In genomic region chr2:164075088-164075487, GRCm38 (mm10) we compare ENCODE assay signal across 8 mouse cellular contexts. TPM values are rescaled to one million over a fixed set of nuclear protein-coding genes. Genes with fewer than 3 reads are reported as not detected.
A peak's percentile ranks its signal among the peaks of the same experiment; 100 is the strongest.
DNase-seq lines count a peak whose midpoint lies in the region; ATAC-seq and TF ChIP-seq lines count a peak whose summit lies in the region.

No protein-coding gene starts in this region.

- peak overlapping the region; percentile 80; the same call in 1 of the 2 replicates for H3K9ac ChIP-seq in hindbrain, postnatal 0 days (replicated peaks; ENCODE audit: low read length)
- H3K9ac ChIP-seq in stomach, postnatal 0 days (ENCODE audit: low read length) = no peak overlapping the region

- peaks cover 5% of the 10 kb centered on the region for H3K4me1 ChIP-seq in bone marrow, adult 2 months (ENCODE audit: control insufficient read depth, insufficient read depth, low read length)
- H3K4me1 ChIP-seq in hindbrain, postnatal 0 days (ENCODE audit: insufficient read depth, low read length) = peaks cover 12% of the 10 kb centered on the region; the same call in 1 of the 2 replicates
- peaks cover 18% of the 10 kb centered on the region for H3K4me1 ChIP-seq in midbrain, embryonic 10.5 days
- peaks cover under 1% of the 10 kb centered on the region; the same call in 1 of the 2 replicates for H3K4me1 ChIP-seq in stomach, postnatal 0 days (replicated peaks; ENCODE audit: control insufficient read depth, insufficient read depth)

- H3K27ac ChIP-seq in gastrocnemius, adult 2 months = no peak overlapping the region
- H3K27ac ChIP-seq in bone marrow, adult 2 months (ENCODE audit: control insufficient read depth, insufficient read depth, low read depth, low read length, poor library complexity) = peak overlapping the region; percentile 97
- H3K27ac ChIP-seq in hindbrain, postnatal 0 days = no peak overlapping the region
- no peak overlapping the region for H3K27ac ChIP-seq in midbrain, embryonic 10.5 days (replicated peaks)
- no peak overlapping the region; the same call in 1 of the 2 replicates for H3K27ac ChIP-seq in stomach, postnatal 0 days (replicated peaks)

- no peak for TF ChIP-seq EP300 in stomach, postnatal 0 days (optimal IDR thresholded peaks at IDR 0.05)

- peak overlapping the region; percentile 98 for H3K4me2 ChIP-seq in hindbrain, postnatal 0 days (ENCODE audit: low read depth, low read length)
- H3K4me2 ChIP-seq in stomach, postnatal 0 days (replicated peaks; ENCODE audit: low read depth) = peak overlapping the region; percentile 81

- DNase-seq in gastrocnemius, adult 2 months = no peak
- DNase-seq in gastrocnemius, postnatal 36 days = no peak
- no peak for DNase-seq in hindbrain, postnatal 0 days (ENCODE audit: low spot score)
- no peak for DNase-seq in midbrain, embryonic 10.5 days (ENCODE audit: low spot score)
- DNase-seq in stomach, postnatal 0 days (ENCODE audit: low spot score) = peak; percentile 35
- no peak for DNase-seq in frontal cortex, postnatal 25 days (ENCODE audit: low spot score in 2 of 2)

- peaks cover 5% of the 10 kb centered on the region; the same call in 1 of the 2 replicates for H3K36me3 ChIP-seq in hindbrain, postnatal 0 days (ENCODE audit: insufficient read depth, low read length)
- H3K36me3 ChIP-seq in midbrain, embryonic 10.5 days = peaks cover 15% of the 10 kb centered on the region
- H3K36me3 ChIP-seq in stomach, postnatal 0 days (ENCODE audit: control insufficient read depth, insufficient read depth, low read length) = no peaks in the 10 kb centered on the region

- H3K9me3 ChIP-seq in hindbrain, postnatal 0 days (ENCODE audit: low read length) = no peaks in the 10 kb centered on the region
- H3K9me3 ChIP-seq in midbrain, embryonic 10.5 days (replicated peaks) = no peaks in the 10 kb centered on the region
- H3K9me3 ChIP-seq in stomach, postnatal 0 days (ENCODE audit: control insufficient read depth, low read length) = no peaks in the 10 kb centered on the region

- H3K4me3 ChIP-seq in gastrocnemius, adult 2 months = peak overlapping the region; percentile 99
- H3K4me3 ChIP-seq in bone marrow, adult 2 months (replicated peaks; ENCODE audit: control insufficient read depth, low read depth, low read length) = peak overlapping the region; percentile 92
- H3K4me3 ChIP-seq in hindbrain, postnatal 0 days (ENCODE audit: low read length) = peak overlapping the region; percentile 98
- H3K4me3 ChIP-seq in midbrain, embryonic 10.5 days = peak overlapping the region; percentile 97
- H3K4me3 ChIP-seq in stomach, postnatal 0 days (ENCODE audit: low read depth, low read length) = peak overlapping the region; percentile 87

- no peak for ATAC-seq in hindbrain, postnatal 0 days
- ATAC-seq in stomach, postnatal 0 days (ENCODE audit: low FRiP score, low TSS enrichment) = no peak
- no peak for ATAC-seq in erythroid progenitor cell, adult 5-6 weeks (replicated peaks; ENCODE audit: low FRiP score, poor library complexity, severe bottlenecking)

- WGBS in bone marrow, adult 2 months = under 1% methylated on average over 5 of the region's 5 CpGs
- WGBS in hindbrain, postnatal 0 days = 49% methylated on average over 5 of the region's 5 CpGs
- 66% methylated on average over 5 of the region's 5 CpGs for WGBS in midbrain, embryonic 10.5 days
- 23% methylated on average over 5 of the region's 5 CpGs for WGBS in stomach, postnatal 0 days

- no peaks in the 10 kb centered on the region for H3K27me3 ChIP-seq in hindbrain, postnatal 0 days (ENCODE audit: insufficient read depth, low read length)
- no peaks in the 10 kb centered on the region for H3K27me3 ChIP-seq in midbrain, embryonic 10.5 days (ENCODE audit: low read depth, poor library complexity, severe bottlenecking)
- no peaks in the 10 kb centered on the region for H3K27me3 ChIP-seq in stomach, postnatal 0 days (ENCODE audit: control insufficient read depth, insufficient read depth, low read length)

- no peak for TF ChIP-seq CTCF in gastrocnemius, adult 2 months (IDR thresholded peaks at IDR 0.05)
- no peak for TF ChIP-seq CTCF in bone marrow, adult 2 months (IDR thresholded peaks at IDR 0.05; ENCODE audit: control insufficient read depth, insufficient read depth, low read length)
- no peak for TF ChIP-seq CTCF in hindbrain, postnatal 0 days (IDR thresholded peaks at IDR 0.05; ENCODE audit: low read depth)
- TF ChIP-seq CTCF in stomach, postnatal 0 days (IDR thresholded peaks at IDR 0.05; ENCODE audit: low read depth) = no peak

- TF ChIP-seq POLR2A in bone marrow, adult 2 months (IDR thresholded peaks at IDR 0.05; ENCODE audit: borderline replicate concordance, control insufficient read depth, low read depth, low read length) = no peak

- intact Hi-C loops in gastrocnemius, adult 2 months (cut with DNase I) = no loop called here
- intact Hi-C loops in gastrocnemius, postnatal 36 days (cut with DNase I) = no loop called here

RNA-seq across cellular contexts. Expression of gene Tomm34, which starts 4.1 kb away (rescaled TPM):
- total RNA-seq in gastrocnemius, adult 2 months (2021) = 10 to 100 TPM; 12.5 to 16.3 TPM
- 10 to 100 TPM; 10.4 to 11.4 TPM for total RNA-seq in gastrocnemius, postnatal 36 days (2021)
- 34.6 and 50.9 TPM in 2 replicates for polyA plus RNA-seq in bone marrow, adult 2 months (2011; ENCODE audit: insufficient read depth, insufficient read length, low replicate concordance, missing spikeins)
- 38.9 and 45.8 TPM in 2 replicates for total RNA-seq in hindbrain, postnatal 0 days (2014; rRNA removed)
- polyA plus RNA-seq in hindbrain, postnatal 0 days (2015; fragmentation: Nextera tagmentation; extraction: Ambion mirVana) = 45.8 and 46.5 TPM in 2 replicates
- 58.7 and 60.0 TPM in 2 replicates for polyA plus RNA-seq in midbrain, embryonic 10.5 days (2016; fragmentation: Nextera tagmentation; extraction: Ambion mirVana)
- polyA plus RNA-seq in stomach, postnatal 0 days (2015; fragmentation: Nextera tagmentation; extraction: Ambion mirVana) = 20.5 and 22.4 TPM in 2 replicates
- 17.3 and 21.8 TPM in 2 replicates for total RNA-seq in erythroid progenitor cell, adult 5-6 weeks (2015; ENCODE audit: low replicate concordance)
- 9.9 and 10.2 TPM in 2 replicates for total RNA-seq in erythroid progenitor cell, adult 5-6 weeks (2017; ENCODE audit: low replicate concordance)

RNA-seq across cellular contexts. Expression of gene Stk4, which starts 5.0 kb away (rescaled TPM):
- total RNA-seq in gastrocnemius, adult 2 months (2021) = 1 to 10 TPM; 6.8 to 8.7 TPM
- 1 to 10 TPM; 6.1 to 9.8 TPM for total RNA-seq in gastrocnemius, postnatal 36 days (2021)
- polyA plus RNA-seq in bone marrow, adult 2 months (2011; ENCODE audit: insufficient read depth, insufficient read length, low replicate concordance, missing spikeins) = 27.5 and 28.7 TPM in 2 replicates
- total RNA-seq in hindbrain, postnatal 0 days (2014; rRNA removed) = 19.7 and 23.9 TPM in 2 replicates
- polyA plus RNA-seq in hindbrain, postnatal 0 days (2015; fragmentation: Nextera tagmentation; extraction: Ambion mirVana) = 13.1 and 13.2 TPM in 2 replicates
- 33.9 and 34.7 TPM in 2 replicates for polyA plus RNA-seq in midbrain, embryonic 10.5 days (2016; fragmentation: Nextera tagmentation; extraction: Ambion mirVana)
- polyA plus RNA-seq in stomach, postnatal 0 days (2015; fragmentation: Nextera tagmentation; extraction: Ambion mirVana) = 11.9 and 13.6 TPM in 2 replicates
- total RNA-seq in erythroid progenitor cell, adult 5-6 weeks (2015; ENCODE audit: low replicate concordance) = 58.7 and 62.5 TPM in 2 replicates
- total RNA-seq in erythroid progenitor cell, adult 5-6 weeks (2017; ENCODE audit: low replicate concordance) = 40.8 and 74.2 TPM in 2 replicates

RNA-seq across cellular contexts. Expression of gene Pabpc1l, which starts 49.8 kb away (rescaled TPM):
- total RNA-seq in gastrocnemius, adult 2 months (2021) = not detected
- under 1 TPM in 1 of 2 experiments, not detected in 1; 0.54 TPM for total RNA-seq in gastrocnemius, postnatal 36 days (2021)
- polyA plus RNA-seq in bone marrow, adult 2 months (2011; ENCODE audit: insufficient read depth, insufficient read length, low replicate concordance, missing spikeins) = 8.6 and 10.8 TPM in 2 replicates
- 1.3 TPM in 1 of 2 replicates, not detected in the other for total RNA-seq in hindbrain, postnatal 0 days (2014; rRNA removed)
- 2.0 and 2.2 TPM in 2 replicates for polyA plus RNA-seq in hindbrain, postnatal 0 days (2015; fragmentation: Nextera tagmentation; extraction: Ambion mirVana)
- 0.87 and 1.4 TPM in 2 replicates for polyA plus RNA-seq in midbrain, embryonic 10.5 days (2016; fragmentation: Nextera tagmentation; extraction: Ambion mirVana)
- 0.67 and 0.85 TPM in 2 replicates for polyA plus RNA-seq in stomach, postnatal 0 days (2015; fragmentation: Nextera tagmentation; extraction: Ambion mirVana)
- total RNA-seq in erythroid progenitor cell, adult 5-6 weeks (2015; ENCODE audit: low replicate concordance) = 3.6 TPM in 1 of 2 replicates, not detected in the other
- total RNA-seq in erythroid progenitor cell, adult 5-6 weeks (2017; ENCODE audit: low replicate concordance) = not detected in 2 replicates
